Mouse (Mus musculus) spleen, postnatal 4 days (tissue): ENCODE results near the gene 4933428G20Rik.
A peak's percentile ranks its signal among the peaks of the same experiment; 100 is the strongest.

Source experiments
- DNase-seq, 2 experiments: peaks; one replicate each; pipeline ENCODE4 v3.0.0; 2022; ENCODE audit warnings: low spot score in 2 of 2

Gene 4933428G20Rik

DNA sequence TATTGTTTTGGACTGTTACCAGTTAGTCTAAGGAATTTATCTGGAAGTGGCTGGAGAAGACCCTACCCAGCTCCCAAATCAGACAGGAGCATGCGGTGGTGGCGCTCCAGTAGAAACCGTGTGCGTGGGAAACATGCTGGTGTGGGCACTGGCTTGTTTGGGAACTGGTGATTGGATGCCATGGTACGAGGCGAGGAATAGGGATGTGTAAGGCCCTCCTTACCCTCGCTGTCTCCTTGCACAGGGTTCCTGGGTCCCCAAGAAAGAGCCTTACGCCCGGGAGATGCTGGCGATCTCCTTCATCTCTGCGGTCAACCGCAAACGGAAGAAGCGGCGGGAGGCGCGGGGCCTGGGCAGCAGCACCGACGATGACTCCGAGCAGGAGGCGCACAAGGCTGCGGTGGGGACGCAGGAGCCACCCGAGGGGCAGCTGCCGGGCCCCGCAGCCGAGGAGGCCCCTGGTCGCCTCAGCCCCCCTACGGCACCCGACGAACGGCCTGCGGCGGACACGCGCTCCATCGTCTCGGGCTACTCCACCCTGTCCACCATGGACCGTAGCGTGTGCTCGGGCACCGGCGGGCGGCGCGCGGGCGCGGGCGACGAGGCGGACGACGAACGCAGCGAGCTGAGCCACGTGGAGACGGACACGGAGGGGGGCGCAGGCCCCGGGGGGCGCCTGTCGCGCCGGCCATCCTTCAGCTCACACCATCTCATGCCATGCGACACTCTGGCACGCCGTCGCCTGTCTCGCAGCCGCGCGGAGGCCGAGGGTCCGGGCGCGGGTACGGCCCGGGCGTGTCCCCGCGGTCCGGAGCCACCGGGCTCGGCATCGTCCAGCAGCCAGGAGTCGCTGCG, at the start of gene 4933428G20Rik:
TSS of gene 4933428G20Rik (minus strand) at position 476 of the 855 bp plus-strand sequence.
- DNase-seq, result no peak

DNA sequence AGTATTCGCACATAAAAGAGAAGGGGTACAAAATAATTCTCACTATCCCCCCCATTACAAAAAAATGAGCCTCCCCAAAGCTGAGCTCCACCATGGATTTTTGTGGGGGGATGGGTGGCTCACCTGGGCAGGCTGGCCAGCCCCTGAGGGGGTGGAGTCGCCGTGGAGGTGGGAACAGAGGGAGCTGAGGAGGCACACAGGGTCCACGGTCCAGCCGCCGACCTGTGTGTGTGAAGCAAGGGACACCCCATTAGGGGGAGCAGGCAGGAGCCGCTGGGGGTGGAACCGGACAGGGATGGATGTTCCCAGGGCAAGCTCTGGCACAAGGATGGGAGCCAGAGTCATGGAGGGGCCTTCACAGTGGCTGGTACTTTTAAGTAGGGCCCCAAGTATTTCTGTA, 48.6 kb upstream of the 4933428G20Rik start:
- no peak for DNase-seq

DNA sequence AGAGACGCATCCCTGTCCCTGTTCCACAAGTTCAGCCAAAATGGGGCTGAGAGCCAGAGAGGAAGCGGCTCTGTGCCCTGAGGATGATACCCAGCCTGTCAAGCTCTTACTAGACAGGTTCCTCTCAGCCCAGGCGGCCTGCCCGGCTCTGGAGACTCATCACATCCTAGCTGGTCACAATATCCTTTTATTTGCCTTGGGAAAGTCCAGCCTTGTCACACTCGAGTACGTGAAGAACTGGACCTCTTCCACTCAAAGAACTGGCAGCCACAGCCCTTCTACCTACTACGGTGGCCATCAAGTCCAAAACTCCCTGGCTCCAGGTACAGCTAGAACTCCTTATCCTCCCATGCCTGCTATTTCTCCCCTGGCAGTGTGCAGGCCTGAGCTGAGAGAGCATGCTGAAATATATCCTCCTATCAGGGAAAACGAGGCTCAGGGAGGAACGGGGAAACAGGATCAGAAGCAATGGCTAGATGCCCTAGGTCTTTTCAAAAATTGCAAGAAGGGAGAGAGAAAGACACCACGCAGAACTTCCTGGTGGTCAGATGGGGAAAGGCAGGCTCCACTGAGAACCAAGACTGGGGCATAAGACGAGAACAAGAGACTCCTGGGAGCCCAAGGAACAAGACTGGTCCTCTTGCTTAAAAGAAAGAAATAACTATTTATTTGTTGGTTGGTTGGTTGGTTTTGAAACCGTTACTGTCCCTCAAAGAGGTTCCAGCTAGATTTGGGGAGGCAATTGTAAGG, 48.0 kb upstream of the 4933428G20Rik start:
- no peak for DNase-seq

DNA sequence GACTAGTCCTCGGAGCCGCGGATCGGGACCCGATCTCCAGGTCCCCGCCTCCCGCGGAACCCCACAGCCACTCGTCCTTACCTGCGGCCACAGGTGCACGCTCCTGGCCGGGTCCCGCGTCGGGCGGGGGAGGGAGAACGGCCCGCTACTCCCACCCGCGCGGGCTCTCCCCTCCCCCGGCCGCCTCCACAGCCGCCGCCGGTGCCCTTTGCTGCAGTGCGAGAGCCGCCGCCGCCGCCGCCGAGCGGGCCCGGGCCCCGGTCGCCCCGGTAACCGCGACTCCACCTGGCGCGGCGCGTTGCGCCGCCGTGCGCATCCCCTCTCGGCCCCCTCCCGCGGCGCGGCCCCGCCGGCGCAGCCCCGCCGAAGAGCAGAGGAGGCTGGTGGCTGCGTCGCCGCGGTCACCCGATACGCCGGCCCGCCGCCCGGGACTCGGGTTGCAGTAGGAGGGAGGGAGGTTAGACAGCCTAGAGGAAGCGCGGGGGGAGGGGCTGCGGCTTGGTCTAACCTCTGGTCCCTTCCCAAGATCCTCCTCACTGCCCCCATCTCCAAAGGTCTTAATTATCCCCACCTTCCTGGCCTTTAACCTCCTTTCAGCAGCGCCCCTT, 46.8 kb upstream of the 4933428G20Rik start:
- DNase-seq, result no peak

DNA sequence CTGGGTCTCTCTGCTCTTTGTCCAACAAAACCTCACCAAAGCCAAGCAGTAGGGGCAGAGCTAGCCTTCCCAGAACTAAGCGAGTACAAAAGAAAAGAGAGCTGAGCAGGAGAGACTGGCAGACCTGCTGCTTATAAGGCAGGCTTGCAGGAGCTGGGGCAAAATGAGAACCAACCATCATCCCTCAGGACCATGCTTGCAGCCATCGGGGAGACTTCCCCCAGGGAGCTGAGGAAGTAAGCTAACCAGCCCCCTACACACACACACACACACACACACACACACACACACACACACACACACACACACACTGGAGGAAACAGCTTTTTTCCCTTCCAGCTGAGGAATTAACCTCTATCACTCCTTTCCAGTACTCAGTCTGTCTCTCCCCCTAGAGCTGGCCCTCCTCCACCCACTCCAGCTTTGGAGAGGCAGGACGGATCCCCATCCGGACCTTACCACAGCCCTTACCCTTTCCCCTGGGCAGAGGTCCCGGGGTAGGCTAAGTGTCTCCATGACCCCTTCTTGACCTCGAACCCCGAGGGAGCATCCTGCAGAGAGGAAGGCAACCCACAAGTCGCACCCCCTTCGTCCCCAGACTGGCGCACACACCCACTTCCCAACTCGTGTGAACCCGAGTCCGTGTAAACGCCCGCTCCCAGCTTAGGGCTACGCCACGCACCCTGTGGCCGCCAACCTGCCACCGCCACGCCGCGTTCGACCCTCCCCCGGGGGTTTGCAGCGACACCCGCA, 45.8 kb upstream of the 4933428G20Rik start:
- DNase-seq, result no peak

DNA sequence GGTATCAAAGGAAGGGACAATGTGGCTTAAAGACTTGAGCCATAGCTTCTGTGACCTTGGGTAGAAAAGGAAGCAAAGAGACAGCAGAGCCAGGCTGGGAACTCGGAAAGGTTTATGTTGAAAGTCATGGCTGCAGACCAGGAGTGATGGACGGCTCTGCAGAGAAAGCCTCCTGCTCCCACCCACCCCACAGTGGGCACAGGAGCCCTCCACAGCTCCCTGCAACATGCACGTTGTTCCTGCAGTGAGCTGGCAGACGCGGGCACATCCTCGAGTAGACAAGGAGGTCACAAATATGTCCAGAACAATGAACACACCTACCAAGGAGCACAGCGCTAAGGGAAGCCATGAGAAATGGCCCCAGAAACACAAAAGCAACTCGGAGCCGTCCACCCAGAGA, 43.7 kb upstream of the 4933428G20Rik start:
- DNase-seq, result no peak

DNA sequence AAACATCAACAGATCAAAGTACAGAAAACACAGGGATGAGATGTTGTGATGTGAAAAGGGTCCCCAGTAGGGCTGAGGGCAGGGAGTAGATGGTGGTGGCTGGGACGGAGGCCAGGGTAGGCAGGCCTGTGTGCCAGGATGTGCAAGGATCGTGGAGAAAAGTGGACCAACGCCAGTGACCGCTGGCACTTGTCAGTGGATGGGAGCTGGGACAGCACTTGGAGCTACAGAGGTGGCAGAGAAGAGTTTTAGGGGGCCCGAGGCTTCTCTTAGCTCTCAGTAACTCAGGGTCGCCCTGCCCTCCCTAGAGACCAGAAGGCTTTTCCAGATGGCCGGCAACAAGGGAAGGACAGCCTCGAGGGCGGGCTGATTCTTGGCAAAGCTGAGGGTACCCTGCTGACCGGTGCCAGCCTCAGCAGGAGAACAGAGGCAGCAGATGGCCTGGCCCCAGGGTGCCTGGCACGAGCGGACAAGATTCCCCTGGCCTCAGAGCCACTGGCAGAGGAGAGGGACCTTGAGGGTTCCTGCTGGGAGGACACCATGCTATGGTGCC, 43.1 kb upstream of the 4933428G20Rik start:
- DNase-seq, result no peak

DNA sequence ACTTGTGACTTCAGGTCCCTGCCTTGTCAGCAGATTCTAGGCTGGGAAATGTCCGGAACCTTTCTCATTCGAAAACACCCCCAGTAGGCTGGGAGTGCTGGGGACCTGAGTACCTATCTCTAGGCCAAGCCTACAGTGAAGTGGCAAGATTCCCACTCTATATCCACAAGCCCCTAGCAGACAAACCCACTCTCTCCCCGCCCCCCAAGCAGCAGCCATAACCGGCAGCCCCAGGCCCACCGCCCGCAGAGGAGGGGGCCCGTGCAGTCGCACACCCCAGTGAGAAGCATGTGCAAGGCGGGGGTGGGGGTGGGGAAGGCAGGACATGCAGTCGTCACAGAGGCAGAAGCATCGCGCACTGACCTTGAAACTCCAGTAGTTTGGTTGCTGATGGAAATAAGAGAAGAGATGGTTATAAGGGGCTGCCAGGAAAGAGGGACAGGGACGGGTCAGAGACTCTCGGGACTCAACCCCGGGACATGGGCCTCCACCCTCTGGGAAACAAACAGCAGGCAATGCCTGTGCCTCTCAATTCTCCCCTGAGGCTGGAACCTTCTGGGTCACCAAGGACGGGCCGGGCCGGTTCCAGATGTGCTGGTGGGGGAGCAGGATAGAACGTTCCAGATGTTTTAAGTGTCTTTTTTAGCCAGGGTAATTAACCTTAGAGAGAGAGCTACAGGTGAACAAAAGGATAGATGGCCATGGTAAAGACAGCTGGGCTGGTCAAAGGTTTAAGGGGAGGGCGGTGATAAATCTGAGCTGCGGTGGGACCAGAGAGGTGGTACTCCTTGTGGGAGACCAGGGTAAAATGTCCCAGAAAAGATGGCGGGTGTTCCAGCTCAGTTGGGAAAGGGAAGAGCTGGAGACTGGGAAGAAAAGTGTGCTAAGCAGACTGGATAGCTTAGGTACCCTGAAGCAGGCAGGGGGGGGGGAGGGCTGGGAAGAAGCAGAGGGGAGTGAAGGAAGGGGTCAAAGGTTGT, 42.3 kb upstream of the 4933428G20Rik start:
- no peak for DNase-seq

DNA sequence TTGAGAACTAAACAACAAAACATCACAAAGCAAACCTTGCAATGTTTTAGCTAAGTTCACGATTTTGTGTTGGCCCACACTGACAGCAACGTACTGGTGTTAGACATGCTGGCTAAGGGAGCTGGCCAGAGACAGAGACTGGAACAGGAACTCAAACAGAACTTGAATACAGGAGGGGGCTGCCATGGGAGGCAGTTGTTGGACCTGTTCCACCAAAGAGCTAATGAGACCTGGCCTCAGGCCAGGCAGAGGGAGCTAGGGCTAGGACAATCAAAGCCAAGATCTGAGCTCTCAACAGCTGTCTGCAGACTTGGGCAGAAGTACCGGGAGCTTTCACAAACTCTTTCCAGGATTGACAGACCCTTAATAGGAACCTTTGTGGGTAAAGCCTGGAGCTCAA, 40.5 kb upstream of the 4933428G20Rik start:
- no peak for DNase-seq

DNA sequence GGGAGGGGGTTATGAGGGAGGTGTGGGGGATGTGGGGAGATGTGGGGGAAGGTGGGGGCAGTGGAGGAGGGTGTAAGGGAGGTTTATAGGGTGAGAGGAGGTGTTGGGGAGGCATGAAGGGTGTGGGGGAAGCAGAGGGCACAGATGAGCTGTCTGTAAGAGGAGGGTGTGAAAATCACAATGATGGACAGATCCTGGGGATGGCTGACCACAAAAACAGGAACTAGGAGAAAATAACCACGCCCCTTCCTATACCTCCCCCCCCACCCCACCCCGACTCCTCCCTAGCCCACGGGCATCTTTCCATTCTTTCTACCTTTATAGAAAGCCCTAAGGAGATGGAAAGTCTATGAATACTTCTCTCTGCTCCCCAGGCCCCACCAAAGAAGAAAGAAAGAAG, 40.0 kb upstream of the 4933428G20Rik start:
- no peak for DNase-seq

DNA sequence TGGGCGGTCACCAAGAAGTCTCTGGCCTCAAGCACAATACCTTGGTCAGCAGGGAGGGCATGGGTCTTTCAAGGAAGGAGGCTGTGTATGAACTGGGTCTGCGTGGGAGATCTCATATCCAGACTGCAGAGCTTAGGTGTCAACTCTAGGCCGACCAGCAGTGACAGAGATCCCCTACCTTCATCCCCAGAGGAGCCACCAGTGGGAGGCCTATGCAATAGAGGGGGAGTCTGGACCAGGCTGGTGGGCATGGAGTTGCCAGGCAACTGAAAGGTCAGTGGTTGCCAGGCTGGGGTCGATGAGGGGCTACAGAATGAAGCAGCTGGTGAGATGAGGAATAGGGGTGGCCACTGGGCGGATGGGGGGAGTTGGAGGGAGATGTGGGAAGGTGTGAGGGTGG, 39.5 kb upstream of the 4933428G20Rik start:
- no peak for DNase-seq

DNA sequence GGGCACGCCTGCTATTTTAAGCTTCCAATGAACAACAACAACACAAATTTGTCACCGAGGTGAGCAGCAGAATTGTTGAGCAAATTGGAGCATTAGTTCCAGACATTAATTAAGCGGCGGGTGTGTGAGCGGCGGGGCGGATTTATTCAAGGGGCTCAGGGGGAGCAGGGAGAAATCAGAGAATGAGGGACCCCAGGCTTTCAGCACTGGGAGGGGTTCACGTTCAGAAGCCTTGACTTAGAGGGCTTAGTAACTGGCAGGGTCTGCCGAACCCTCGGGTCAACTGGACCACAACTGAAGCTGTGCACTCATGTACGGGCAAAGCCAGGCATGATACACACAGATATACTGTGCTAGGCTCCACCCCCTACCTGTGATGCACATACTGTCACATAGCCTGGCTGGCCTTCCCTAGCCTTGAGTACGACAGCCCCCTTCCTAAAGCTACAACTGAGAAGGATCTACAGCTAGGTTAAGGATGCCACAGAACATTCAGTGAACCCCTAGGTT, 37.5 kb upstream of the 4933428G20Rik start:
- no peak for DNase-seq

DNA sequence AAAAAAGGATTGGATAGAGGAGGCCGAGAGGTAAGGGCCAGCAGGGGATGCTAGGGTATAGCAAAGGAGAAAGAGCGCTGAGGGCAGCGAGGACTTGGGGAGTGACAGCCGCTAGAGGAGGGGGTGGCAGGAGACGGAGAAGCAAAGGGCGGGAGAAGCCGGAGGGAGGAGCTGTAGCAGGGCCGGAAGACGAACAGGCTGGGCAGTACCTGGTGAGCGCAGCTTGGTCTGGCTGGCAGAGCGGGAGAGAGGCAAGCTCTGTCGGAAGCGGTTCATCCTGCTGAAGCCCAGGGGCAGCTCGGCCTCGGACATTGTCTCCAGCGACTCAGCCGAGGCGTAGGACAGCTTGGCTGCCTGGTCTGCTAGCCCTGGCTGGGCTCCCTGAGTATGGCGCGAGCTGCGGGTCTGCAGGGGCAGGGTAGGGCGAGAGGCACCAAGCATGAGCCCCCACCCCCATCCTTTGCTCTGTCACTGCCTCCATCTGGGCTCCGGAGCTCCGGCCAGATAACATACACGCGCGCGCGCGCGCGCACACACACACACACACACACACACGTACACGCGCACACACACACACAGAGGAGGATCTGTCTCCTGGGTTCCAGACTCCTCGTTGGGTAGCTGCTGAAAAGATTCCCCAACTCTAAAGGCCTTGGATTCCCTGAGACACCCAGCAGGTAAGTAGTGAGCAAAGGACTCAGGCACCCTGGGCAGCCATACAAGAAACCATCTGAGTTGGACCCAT, 36.9 kb upstream of the 4933428G20Rik start:
- DNase-seq, result no peak

DNA sequence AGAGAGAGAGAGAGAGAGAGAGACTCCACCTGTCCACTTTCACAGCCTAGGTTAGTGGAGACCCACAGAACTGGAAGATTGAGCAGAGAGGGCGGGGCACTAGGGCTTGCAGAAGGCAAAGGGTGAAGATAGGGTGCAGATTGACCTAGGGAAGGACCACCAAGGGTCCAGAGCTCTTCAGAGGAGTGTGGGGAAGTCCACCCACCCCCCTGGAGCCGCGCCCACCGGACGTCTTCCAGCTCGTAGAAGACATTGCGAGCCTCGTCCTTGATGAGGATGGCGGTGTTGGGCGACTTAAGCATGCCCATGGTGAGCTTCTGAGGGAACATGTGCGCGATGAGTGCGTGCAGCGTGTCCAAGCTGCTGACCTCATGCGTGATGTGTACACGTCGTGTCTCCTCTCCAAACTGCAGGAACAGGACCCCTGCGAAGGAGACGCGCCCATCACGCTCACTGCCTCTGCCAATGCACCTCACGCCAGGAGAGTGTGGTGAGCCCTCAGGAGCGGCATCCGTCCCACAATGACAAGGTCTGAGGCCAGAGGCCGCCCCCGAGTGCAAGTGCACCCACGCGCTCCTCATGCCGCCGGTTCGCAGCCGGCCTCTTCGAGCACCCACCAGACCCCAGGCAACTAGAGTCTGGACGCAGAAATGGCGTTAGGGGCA, 36.1 kb upstream of the 4933428G20Rik start:
- no peak for DNase-seq

DNA sequence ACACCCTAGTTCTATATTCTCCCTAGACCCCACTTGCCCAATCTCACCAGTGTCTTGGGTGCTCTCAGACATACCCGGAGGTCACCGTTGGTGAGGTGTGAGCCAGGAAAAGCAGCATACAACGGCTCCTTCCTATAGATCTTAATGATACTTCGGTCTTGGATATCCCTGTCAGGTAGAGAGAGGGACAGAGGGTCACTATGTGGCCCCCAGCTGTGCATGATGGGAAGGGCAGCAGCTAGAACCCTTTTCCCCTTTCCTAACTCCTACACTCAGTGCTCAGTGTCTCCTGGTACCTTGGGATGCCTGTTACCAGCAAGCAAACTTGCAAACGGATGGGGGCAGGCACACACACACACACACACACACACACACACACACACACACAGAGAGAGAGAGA, 35.5 kb upstream of the 4933428G20Rik start:
- no peak for DNase-seq

DNA sequence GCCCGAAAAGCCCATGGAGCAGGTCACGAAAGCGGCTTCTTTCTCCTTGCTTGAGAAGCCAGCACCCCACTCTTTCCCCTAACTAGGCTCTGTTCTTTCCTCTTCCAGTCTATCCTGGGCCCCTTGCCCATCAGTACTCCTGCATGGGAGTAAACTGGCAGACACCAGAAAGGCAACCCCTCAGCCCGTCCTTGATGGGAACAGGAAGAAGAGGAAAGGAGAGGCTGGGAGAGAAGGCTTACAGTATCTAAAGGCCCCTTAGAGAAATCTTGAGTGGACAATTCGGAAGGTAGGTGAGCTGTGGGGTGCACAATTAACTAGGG, 35.1 kb upstream of the 4933428G20Rik start:
- DNase-seq, result no peak

DNA sequence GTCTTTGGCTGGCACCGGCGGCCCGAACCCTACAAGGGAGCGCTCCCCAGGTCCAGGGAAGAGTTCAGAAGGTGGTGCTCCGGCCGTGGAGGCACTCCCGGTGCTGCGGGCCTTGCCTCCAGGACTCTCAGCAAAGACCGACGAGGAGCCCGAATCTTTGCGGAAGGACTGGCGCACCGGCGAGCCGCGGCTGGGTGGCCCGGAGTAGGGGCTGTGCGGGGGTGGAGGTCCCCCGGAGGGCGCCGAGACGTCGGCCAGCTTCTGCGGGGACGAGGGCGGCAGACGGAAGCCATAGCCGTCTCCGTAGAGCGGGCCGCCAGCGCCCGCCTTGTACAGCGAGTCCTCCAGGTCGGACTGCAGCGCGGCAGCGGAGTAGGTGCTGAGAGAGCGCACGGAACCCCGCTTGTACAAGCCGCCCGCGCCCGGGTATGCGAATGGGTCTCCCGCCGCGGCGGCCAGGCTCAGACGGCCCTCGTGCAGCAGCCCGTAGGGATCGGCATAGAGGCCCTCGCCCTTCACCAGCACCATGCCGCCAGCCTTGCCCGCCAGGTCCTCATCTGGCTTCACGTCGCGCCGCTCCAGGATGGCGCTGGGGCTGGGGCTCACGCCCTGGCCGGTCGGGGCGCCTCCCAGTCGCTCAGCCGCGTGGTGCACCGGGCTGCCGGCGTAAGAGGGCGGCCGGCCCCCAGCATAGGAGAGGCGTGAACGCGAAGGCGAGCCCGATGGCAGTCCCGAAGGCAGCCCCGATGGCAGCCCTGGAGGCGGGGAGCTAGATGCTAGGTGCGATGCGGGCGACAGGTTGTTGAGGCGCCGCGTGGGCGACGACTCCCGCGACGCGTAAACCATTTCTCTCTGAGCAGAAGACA, 34.5 kb upstream of the 4933428G20Rik start:
- peak in 1 of 2 experiments; percentile 72 for DNase-seq

DNA sequence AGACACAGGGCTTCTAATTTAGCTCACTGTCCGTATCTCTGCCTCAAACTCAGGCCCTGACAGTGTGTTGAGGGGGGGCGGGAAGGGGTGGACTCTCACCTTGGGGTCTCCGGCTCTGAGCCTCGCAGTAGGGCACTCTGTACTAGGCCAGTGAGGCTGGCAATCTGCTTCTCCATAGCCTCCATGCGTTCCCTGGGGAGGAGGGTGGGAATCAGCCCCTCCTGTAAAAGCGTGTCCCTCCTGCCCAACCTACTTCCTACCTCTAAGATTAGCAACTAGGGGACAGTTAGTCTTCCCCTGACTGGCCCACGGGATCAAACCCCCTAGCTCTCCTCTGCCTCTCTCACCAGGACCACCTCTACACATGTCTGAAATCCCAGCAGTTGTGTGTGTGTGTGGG, 33.5 kb upstream of the 4933428G20Rik start:
- no peak for DNase-seq
